Mouse (Mus musculus) hematopoietic stem cell, adult 5-6 weeks (primary cell): ENCODE measurements around the gene Fhl3. TPM values are rescaled to one million over a fixed set of nuclear protein-coding genes. Genes with fewer than 3 reads are reported as not detected.

ENCODE experiments used
- ATAC-seq, 2 experiments: fragments of 125-278 bp in 1 of 2; replicated peaks in 1 of 2; 2 replicates each; pipeline ENCODE4 v1.8.0; 2016 to 2017; ENCODE audit warnings: inconsistent platforms in 2 of 2, mild to moderate bottlenecking in 2 of 2, moderate number of reproducible peaks in 2 of 2, low read depth in 1 of 2, moderate TSS enrichment in 1 of 2; ENCODE audit not compliant: low FRiP score in 2 of 2, poor library complexity in 2 of 2, severe bottlenecking in 2 of 2, insufficient read depth in 1 of 2, low TSS enrichment in 1 of 2
- total RNA-seq: library from RNA; stranded (forward); fragments of 172-1452, 232-1000 nt; gene quantifications from 2 replicates; pipeline ENCODE4 v1.2.3, GENCODE M21; 2017

Gene Fhl3
- total RNA-seq, 1 experiment from 2014 or later: 15.5 TPM

DNA sequence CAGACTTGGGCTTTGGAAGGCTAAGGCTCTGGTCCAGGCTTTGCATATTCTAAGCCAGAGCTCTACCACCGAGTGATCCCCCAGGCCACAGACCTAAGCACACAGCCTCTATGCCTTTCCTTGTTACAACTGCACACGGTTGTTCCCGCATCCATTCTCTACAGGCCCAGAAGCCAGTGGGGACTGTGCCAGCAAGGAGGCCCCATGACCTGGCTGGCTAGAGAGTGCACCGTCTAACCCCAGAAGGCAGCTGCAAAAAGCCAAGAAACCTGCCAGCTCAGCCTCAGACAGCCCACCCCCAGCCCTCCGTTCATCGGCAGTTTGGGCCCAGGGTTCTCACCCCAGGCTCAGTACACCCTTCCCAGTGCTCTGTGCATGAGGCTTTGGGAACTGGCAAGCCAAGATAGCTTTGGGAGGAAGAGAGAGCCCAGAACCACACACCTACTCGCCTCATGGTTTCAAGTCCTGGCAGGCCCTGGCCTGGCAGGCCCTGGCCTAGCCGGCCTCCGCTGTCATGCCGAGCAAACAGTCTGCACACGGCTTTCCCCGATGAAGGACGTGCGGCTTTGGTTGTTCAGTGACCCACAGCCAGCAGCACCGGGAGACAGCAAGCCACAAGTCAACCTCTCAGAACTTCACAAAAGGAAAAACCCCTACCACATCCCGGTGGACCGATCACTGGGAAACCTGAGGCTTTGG is 26.0 kb upstream of the Fhl3 start:
- ATAC-seq: no peak

DNA sequence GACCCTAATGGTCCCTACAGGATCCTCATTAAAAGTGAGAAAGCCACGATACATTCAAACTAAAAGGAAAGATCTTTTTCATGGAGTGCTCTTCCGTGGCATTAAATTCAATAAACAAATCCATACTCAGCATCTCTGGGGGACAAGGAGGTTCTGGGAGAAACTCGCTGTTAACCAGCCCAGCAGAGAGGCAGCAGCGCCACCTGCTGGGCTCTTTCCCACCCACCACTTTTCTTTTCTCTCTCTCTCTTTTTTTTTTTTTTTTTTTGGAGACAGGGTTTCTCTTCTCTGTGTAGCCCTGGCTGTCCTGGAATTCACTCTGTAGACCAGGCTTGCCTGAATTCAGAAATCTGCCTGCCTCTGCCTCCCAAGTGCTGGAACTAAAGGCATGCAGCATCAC is 25.5 kb upstream of the Fhl3 start:
- ATAC-seq: no peak; a peak in 1 of 4 replicates

DNA sequence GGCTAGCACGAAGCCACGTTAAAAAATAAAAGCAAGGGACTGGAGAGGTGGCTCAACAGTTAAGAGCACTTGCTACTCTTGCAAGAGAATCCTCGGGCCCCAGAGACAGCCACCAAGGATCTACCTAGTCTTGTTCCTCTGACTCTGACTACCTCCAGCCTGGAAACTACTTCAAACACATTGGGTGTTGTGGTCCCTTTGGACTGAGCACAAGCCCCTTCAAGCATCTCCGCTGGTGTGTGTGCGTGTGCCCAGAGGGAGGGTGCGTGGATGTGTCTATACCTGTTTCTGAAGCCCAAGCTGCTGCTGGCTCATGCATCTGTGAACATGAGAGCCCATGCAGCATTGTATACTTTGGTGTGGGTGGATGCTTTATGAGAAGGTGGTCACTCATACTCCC is 24.5 kb upstream of the Fhl3 start:
- ATAC-seq: no peak

DNA sequence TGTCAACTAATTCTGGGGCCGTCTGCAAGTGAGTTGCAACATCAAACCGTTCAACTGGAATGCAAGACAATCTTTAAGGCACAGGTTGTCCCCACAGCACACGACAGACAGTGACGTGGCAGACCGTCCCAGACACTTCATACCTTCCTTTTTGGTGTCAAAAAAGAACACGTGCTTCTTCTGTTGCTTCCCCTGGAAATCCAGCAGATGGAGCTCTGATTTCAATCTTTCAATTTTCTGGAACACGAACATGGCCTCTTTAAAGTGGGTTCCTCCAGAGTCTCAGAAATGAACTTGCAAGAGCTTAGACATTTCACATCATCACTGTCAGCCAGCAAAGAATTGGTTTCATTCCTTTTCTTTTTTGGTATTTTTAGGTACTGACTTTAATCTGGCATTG is 18.2 kb upstream of the Fhl3 start:
- ATAC-seq: peak in 1 of 2 experiments; percentile 29; a peak in 1 of 4 replicates

DNA sequence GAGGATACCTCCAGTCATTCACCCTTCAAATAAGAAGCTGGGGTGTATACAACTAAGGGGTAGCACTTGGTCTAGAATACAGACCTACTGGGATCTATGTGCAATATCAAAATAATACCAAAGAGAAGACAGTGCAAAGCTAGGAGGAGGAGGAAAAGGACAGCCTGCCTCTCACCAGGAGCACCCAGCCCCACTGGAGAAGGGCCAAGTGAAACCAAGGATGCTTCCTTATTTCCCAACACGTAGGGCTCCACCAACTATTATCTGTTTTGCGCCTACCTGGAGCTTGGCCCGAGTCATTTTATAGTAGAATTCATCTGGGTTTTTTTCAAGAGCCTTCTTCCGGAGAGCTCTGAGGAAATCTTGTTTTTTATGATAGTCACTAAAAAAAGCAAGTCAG is 17.0 kb upstream of the Fhl3 start:
- no peak for ATAC-seq

DNA sequence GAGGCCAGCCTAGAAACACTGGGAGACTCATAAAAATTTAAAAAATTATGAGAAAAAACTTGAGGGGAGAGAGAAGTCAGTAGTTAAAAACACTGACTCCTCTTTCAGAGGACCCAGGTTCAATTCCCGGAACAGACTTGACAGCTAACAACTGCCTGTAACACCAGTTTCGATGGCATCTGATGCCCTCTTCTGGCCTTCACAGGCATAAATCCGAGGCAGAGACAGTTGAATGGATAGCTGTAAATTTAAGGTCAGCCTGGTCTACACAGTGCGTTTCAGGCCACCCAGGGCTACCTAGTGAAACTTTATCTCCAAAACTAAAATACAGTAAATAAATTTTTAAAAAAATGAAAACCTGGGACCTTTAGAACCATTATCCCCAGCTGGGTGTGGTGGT is 15.5 kb upstream of the Fhl3 start:
- ATAC-seq: no peak

DNA sequence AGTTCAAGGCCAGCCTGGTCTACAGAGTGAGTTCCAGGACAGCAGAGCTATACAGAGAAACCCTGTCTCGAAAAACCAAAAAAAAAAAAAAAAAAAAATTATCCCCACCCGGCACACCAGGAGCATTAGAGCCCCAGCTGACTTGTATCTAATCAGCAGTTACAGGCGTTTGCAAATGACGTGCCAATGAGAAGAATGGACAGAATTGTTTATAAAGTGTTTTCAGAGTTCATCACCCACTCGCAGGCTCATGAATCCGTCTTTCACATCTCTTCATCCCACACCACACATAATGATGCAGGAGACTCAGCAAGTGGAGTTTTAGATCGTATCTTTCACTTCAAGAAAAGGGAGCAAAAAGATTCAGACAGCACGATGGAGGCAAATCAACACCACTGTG is 15.0 kb upstream of the Fhl3 start:
- no peak for ATAC-seq

DNA sequence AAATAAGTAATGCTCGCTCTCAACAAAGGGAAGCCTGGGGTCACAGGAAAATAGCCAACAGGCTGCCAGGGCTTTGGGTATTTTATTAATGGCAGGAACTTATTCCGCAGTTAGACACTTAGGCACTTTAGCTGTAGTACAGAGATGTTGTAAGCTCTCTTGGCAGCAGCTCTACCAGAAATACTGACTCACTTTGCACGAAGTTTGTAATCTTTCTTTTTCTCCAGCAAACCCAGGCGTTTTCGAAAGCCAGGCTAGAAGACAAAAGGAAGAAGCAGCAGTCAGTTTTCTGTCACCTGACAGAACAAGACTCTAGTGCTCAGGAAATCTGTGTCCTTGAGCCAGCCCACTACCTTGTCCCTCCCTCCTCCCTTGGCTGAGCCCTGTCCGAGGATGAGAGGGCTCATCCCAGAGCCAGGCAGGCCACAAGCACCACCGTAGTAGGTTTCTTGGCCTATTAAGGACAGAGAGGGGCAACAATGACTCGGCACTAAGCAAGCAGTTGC is 14.6 kb upstream of the Fhl3 start:
- ATAC-seq: no peak

DNA sequence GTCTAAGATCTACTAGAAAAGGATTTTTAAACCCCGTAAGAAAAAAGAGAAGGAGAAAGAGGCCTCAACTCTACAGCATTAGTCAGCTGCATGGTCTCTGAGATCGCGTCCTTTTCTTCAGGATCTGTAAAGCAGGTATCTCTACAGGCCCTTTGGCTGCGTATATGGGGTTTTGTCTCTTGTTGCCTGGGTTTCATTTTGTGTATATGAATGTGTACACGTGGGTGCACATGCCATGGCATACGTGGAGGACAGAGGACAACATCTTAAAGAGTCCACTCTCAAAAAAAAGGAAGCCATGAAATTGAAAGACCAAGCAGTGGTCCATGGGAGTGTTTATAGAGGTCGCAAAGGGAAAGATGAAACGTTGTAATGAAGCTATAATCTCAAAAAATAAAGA is 9.0 kb upstream of the Fhl3 start:
- ATAC-seq: no peak

DNA sequence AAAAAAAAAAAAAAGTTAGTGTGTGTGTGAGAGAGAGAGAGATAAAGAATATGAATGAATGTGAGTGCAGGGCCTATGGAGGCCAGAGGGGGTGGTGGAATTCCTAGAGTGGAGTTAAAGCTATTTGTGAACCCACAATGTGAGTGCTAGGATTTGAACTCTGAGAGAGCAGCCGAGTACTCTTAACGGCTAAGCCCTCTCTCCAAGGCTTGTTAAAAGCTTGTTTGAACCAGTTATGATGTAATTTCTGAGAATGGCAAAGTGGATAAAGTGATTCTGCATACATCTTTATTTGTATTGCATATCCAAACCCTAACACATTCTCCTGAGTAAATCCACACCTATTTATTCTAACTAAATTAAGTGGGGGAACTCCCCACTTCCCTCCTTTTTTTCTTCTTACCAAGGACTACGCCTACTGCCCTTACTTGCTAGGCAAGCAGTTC is 8.1 kb upstream of the Fhl3 start:
- no peak for ATAC-seq

DNA sequence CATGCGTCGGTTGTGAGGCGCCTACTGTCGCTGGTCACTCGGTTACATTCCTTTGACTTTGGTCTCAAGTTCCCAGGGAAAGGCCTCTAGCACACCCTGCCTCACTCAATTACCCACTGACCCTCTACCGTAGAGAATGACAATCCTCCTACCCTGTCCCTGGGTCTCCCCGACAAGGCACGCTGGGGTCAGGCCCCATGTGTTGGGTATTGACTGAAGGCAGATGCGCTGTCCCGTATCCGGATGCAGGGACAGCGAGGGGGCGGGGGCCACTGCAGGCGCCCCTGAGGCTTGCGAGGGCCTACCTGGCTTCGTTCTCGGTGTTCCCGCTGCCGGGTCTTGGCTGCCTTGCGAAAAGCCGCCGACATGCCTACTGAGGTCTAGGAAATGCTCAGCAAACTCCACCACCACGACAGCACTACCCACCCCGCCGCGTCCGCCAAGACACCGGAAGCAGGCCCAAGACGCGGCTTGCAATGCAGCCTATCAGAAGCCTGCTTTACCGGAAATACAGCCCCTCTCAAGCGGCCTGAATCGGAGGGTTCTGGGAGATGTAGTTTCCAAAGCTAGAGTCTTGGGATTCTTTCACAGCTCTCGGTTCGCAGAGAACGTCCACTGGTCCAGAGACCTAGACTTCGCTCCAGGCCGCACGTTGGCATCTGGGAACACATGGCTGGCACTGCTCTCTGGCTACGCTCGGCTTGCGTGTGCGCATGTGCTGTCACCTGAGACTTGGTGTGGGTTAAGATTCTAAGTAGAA is 7.2 kb upstream of the Fhl3 start, which contains the start of gene Utp11:
TSS of gene Utp11 (minus strand) at position 466 of the 760 bp plus-strand sequence.
- ATAC-seq: peak; percentile 93 to 96

DNA sequence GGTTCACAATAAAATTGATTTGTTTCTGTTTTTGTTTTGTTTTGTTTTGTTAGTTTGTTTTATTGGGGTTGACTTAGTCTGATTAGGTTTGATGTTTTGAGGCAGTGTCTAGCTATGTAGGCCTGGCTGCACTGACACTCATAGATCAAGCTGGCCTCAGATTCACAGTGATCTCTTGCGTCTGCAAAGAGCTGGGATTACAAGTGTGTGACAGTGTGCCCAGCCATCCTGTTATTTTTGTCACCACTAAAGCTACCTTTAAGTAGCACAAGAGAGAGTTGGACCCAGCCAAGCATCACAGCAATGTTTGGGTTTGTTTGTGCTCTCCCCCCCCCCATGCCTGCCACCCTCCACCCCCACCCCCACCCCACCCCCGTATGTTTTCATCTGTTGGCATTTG is 5.9 kb upstream of the Fhl3 start:
- no peak for ATAC-seq

DNA sequence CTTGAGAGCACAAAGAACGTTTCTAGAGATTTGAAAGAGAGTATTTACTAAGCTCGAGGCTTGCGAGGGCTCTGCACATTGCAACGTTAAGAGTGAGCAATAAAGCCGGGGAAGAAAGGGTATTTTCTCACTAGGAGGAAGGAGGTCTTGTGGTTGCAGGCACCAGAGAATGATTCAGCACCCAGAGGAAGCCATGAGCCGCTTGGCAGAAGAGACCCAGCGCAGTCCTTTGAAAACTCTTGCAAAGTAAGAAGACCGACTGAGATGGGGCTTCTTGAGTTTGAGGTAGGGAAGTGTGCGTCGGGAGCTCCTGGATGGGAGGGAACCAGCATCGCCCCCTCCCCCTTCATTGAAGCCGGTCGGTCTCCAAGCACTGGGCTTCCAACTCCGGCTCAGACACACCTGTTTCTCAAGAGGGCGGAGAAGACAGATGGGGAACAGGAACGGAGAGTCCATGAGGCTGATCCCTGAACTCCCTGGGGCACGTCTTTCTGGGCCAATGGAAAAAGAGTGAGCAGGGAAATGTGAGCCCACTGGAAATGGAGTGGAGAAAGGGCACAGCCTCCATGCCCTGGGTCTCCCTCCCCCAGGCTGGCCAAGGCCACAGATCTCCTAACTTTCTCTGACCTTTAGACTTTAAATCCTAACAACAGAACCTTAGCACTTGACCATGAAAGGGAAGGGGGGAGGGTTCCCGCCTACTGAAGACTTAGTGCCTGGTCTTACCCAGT is 4.5 kb upstream of the Fhl3 start:
- peak; percentile 46 to 54 for ATAC-seq

DNA sequence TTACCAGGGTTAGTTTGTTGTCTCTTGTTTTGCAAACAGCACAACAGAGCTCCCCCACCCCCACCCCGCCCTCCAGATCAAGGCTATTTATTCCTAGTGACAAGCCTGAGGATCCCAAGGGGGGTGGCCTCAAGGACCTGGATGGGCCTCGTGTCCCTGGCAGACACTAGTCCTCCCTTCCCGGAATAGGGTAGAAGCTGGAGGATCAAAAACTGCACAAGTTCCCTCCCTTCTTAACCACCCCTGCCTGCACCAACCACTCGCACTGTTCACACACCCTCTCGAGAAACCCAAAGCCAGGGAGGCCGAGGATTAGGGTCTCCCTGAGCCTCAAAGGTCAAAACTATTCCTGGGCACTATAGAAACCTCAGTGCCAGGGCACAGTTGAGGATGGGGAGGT is 710 bp upstream of the Fhl3 start:
- no peak for ATAC-seq

DNA sequence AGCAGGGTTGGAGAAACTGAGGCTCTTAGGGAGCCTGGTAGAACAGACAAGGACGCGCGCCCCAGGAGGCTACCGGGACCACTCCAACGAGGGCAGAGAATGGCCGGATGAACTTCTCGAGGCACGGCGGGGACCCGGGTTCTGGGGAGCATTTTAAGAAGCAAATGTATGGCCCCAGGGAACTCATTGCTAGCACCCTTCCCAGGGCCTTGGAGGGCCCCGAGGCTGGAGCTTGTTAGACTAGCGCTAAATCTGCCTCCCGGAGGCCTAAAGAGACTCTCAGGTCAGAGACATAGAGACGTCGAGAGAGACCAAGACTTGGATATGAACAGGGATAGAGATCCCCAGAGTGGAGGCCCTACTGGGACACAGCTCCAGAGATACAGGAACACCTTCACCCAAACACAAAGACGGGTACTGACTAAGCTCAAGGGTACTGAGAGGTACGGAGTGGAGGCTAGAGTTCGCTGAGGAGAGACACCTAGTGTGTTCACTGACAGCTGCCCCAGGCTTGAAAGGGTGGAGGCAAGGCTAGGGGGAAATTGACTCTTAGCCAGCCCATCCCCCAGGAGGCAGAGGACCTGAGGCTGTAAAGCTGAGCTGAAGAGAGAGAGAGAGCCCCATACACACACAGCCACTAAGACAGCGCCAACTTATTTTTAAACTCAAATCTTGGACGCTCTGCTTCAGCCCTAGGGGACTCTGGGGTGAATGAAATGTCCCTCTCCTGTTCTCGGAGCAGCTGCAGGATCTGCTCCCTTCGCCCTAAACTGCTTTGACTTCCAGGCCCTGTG is 748 bp downstream of the Fhl3 start:
- ATAC-seq: no peak

DNA sequence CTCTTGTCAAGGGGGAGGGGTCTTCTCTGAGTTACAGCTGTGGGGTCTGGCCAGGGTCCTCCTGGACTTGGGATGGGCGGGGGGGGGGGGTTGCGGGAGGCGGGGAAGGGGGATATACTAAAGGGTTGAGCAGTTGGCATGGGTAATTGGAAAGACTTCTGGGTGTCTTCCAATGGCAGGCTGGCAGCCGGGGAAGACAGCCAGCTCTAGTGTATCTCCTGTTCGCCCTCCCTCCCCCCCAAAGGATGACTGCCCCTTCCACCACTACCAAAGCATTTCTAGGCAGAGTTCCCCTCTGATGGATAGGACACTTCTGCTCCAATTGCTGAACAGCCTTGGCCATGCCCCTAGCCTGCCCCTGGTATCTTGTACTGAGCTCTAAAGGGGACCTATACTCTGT is 1.4 kb downstream of the Fhl3 start:
- no peak for ATAC-seq

DNA sequence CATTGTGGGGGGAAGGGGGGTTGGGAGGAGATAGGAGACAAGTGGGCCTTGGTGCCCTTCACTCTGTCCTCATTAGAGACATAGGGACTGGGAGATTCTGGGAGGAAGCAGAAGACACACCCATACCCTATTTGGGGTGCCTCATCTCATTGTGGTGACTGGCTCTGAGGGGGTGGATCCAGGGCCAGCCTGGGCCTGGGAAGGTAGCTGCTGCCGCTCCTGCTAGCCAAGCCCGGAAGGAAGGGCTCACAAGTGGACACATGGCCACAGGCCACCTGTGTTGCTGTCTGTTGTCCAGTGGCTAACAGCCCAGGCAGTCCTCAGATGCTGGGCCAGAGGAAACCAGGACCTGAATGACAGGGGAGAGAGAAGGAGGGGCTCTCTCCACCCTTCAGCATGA is 2.9 kb downstream of the Fhl3 start:
- no peak for ATAC-seq
